Mouse (Mus musculus) spleen, adult 18-20 months (tissue): ENCODE results near the gene Tsku.
A peak's percentile ranks its signal among the peaks of the same experiment; 100 is the strongest.

Source experiments
- DNase-seq, 2 experiments: peaks; one replicate each; pipeline ENCODE4 v3.0.0; 2022; ENCODE audit warnings: mixed read lengths in 2 of 2

The Tsku gene

DNA sequence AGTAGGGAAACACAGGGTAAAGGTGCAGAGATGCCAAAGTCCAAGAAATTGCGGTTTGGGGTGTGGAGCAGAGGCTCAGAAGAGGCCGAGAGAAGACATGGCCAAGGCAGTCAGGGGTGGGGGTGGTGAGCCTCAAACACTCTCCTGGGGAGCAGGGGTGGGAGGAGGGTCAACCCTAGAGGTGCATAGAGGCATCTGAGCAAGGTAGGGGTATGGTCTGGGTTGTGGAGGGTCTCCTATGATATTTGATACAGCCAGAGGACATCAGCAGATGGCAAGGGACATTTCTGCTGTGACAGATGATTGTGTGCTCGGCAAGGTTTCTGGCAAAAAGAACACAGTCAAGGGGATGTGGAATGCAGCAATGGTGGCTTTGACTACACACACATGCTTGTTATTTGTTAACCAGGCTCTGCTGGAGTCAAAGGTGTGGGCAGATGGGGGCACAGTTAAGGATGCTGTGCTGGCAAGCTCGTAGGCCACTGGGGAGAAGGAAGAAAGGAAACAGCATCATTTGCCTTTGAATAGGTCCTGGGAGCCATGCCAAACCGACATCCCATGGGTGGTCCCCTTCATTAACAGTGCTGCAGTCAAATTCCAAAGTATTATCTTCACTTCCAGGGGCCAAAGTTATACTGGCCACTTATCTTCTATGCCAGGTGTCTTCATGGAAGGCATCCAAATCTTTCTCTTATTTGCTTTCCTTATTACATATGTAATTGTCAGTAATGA lies 37.7 kb downstream of the Tsku start:
- DNase-seq: no peak

DNA sequence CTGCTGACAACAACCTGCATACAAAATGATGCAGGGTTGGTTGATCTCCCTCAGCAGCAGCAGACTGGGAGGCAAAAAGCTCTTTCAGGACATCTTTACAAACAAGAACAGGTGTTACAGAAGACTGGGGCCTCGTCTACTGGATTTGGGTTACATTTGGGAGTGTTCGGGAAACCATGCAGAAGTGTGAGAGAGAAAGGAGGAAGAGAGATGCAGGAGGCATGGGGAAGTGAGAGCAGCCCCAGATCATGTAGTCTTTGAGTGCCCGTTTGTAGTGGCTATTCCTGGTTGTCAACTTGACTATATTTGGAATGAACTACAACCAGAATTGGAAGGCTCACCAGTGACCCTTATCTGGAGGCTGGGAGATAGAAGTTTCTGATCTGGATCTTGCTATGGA lies 38.7 kb downstream of the Tsku start:
- DNase-seq: no peak

DNA sequence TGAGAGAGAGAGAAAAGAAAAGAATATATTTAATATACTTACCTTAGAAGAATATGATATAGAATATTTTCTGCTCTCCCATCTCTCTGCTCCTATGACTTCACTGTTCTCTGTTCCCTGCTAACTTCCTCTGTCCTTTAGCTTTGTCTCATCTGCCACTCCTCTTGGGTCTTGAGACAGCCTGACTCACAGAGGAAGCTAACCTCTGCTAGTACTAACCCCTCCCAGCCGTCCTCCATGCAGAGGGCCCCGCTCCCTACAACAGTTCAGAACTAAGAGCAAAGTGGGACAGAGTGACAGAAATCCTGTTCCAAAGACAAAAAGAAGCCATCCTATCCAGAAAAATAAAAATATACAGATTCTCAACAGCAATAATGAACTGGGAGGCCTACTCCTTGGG lies 40.0 kb downstream of the Tsku start, which contains the start of gene Acer3:
Acer3 (minus strand) TSS at position 126 of the 400 bp plus-strand sequence.
- no peak for DNase-seq

DNA sequence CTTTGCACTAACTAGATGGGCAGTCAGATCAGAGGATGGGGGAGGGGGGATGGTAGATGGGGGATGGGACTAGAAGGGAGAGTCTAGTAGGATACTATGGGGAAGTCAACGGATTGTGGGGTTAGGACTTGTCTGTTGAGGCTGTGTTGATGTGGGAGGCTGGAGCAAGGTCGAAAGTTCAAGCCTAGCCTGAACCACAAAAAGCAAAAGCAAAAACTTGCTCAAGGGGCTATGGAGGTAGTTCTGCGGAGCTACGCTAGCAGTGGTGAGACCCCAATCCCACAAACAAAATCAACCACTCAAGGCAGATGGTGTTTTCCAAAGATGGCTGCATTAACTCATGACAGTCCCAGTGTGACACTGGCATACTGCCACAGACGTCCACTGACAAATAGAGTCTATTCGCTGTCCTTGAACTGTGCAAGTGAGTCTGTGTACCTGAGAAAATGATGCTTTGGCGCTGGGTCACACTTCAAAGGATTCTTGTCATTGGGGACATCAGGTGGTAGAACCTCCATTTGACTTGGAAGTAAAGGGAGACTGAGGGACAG lies 41.0 kb downstream of the Tsku start:
- DNase-seq: no peak

DNA sequence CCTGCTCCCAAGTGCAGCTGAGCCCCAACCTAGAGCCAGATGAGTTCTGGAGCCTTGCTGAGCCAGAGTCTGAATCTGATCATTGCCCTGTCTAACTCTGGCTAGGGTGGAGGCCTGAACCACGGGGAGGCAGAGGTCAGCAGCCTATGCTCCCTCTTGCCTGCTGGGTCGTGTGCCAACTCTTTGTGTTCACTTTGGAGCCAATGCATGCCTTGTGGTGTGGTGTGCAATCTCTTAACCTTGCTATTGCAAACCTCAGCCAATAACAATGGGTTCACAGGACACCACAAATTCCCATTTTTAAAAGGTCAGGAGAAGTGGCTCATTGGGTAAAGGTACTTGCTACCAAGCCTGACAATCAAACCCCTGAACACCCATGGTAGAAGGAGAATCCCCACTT lies 44.6 kb downstream of the Tsku start:
- no peak for DNase-seq

DNA sequence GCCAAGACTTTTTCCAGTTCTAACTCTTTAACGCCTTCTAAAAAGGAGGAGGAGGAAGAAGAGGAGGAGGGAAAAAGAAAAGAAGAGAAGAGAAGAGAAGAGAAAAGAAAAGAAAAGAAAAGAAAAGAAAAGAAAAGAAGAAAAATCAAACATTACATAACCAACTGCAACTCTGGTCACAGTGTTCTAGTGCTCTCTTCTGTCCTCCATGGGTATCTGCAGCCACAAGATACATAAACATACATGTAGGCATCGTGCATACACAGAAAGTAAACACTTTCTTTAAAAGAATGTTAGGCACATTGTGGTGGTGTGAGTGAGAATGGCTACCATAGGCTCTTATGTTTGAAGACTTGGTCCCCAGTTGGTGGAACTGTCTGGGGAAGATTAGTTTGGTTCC lies 46.0 kb downstream of the Tsku start:
- DNase-seq: no peak

DNA sequence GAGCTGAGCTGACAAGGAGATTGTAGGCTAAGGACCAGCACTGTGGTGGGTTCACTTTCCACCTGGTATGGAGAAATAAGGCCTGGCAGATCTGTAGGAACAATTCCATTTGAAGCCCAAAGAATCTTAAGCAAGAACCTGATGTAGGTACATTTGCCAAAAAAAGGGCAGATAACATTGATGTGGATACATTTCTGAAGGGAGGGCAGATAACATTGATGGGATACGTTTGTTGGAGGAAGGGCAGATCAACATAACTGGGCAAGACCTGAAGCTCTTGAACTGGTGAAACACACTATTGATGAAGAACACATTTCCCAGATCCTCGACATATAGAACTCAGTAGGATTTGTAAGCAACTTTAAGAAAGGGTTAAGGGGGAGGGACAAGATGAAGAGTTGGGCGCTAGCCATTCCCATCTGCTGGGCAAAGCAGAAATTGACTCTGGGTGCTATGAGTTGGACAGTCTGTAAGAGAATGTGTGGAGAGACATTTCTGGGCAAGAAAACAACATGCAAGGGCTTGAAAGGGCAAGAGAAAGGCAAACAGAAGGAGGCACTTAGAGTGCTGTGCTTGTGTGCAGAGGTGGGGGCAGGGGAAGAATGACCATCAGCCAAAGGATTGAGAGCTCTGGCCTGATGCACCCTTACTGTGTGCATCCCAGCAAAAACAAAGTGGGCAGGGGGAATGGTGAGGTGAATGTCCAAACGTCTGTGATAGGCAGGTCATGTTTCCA lies 48.8 kb downstream of the Tsku start:
- DNase-seq: no peak

DNA sequence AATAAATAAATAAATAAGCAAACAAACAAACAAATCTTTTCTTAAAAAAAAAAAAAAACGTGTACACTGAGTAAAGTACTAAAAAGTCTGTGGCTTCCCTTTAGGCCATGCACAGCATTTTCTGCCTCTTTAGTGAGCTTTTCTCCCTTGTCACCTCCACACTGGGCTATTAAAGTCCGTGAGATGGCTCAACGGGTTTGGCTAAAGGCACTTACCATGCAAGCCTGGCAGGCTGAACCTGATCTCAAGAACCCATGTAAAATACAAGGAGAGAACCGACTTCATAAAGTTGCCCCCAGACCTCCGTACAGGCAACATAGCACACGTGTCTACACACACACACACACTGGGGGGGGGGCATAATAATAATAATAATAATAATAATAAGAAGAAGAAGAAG lies 50.9 kb downstream of the Tsku start:
- DNase-seq: no peak

DNA sequence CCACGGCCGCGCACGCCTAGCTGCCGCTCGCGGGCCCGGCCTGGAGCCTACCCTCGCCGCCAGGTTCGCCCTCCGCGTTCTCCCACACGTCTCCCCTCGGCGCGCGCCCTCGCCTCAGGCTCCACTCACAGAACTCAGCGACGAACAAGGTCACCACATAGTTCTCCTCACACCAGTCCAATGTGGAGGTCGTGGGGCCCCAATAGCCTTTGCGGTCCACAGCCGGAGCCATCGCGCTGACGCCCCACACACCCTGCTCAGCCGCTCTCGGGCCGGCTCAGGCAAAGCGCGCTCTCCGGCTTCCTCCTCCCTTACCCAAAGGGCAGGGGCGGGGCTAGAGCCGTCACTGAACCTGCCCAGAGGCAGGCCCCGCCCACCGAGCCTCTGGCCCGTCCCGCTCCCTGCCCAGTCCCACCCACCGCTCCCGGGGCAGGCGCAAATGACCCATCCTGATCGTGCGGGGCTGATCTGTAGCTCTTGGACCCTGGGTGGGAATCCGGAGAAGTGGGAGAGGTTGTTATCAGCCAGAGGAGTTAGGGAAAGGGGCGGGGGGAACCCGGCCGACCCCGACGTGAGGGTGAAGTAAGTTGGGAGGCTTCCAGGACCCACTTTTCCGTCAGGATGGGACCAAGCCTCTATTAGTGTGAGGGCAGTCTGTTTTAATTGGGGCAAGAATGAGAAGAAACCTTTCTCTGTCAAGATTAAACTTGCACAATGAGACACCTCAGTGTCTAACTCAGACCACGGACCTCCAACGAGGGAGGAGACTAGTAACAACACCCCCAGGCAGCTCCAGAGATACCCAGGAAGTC lies 51.7 kb downstream of the Tsku start:
- peak; percentile 90 to 97 for DNase-seq

DNA sequence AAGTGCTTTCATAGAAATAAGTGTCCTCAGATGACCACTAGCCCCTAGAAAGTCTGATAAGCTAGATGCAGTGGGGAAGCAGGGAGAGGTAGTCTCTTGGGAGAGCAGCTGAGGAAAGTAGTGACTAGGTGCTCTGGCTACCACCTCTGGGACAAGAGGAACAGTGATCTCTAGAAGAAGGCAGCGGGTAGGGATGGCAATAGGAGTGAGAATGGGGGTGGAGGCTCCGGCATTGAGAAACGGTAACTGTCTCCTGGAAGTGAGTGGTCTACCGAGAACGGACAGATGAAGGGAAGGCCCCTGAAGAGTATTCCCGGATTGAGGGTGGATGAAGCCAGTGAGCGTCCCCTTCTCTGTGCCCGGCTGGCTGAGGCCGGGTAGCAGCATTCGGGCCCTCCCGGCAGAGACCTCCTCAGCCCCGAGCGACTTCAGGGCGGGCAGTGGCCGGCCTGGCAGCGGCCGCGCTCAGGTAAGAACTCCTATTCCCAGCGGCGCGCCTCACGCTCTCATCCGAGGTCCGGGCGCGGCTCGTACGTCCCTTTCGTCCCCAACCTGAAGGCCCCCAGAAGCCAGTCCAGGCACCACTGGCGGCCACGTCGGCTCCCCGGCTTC lies 52.4 kb downstream of the Tsku start:
- DNase-seq: no peak

DNA sequence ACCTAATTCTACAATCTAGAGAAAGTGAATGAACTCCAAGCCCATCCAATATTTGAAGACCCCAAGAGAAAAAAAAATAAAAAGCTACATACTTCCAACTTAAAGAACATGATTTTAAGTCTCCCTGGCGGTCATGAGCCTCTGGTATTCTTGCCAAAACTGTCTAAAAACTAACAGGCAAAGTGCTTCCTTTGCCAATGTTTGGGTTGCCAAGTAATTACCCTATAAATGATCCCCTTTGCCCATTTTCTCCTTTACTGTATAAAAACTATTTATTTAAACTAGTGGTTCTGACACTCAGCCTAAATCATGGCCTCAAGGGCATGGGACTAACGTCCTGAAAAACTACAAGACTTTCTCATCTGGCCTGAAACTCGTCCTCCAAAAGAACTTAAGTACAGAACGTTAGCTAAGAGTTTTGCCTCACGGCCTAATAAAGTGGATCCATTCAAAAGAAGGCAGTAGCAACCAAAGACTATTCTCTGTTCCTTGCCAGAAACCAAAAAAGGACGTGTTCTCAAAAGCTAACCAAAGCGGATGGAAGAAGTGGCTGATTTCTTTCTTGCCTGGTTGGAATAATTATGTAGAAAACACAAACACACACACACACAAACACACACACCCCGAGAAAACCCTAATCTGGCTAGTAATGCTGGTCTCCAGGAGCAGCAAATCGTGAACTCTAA lies 53.1 kb downstream of the Tsku start:
- DNase-seq: no peak

DNA sequence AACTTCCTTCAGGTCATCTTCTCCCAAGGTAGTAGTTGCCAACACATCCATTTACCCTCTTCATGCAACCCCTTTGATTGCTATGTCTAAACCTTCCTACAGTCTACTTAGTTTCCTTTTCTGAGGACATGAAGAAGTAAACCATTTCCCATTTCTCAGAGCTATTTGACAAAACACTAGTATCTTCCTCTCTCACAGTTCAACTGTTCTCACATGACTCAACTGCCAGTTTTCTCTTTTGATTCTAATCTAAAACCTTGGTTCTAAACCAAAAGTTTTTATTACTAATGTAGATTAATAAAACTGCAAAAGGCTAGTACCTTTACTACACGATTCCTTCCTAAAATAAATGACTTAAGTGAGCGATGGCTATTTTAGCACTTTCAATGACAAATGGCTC lies 53.7 kb downstream of the Tsku start:
- no peak for DNase-seq
